Mouse (Mus musculus) adrenal gland, adult 2 months (tissue): Measurements from ENCODE around the gene Rsph14. TPM values are rescaled to one million over a fixed set of nuclear protein-coding genes. Genes with fewer than 3 reads are reported as not detected.

Experiments
- DNase-seq: peaks from one replicate; pipeline ENCODE4 v3.0.0; 2021
- polyA plus RNA-seq: library from polyadenylated mRNA; depleted of rRNA; stranded (reverse); fragments of >200 nt; gene quantifications from 2 replicates; pipeline ENCODE4 v1.2.3, GENCODE M21; 2012; rRNA removed
- total RNA-seq, 2 experiments: library from RNA; stranded (reverse); gene quantifications; 2 replicates each; pipeline ENCODE4 v1.2.3; 2021

Gene Rsph14
- total and polyA plus RNA-seq, 3 experiments: 1.8 TPM; not detected in 2

- no peak for DNase-seq
Observed at GRCm38 (mm10) chr10:74933548-74934190, 98.7 kb downstream of the Rsph14 start.

- no peak for DNase-seq
Observed at GRCm38 (mm10) chr10:74932487-74932886, 99.9 kb downstream of the Rsph14 start.

- no peak for DNase-seq
Observed at GRCm38 (mm10) chr10:74931631-74932030, 100.8 kb downstream of the Rsph14 start.

- no peak for DNase-seq
Observed at GRCm38 (mm10) chr10:74930541-74930940, 101.8 kb downstream of the Rsph14 start.

GRCm38 (mm10) chr10:74929578-74929977, 102.8 kb downstream of the Rsph14 start:
- DNase-seq: no peak

GRCm38 (mm10) chr10:74928276-74928675, 104.1 kb downstream of the Rsph14 start:
- DNase-seq: no peak

GRCm38 (mm10) chr10:74925324-74925723, 107.1 kb downstream of the Rsph14 start:
- DNase-seq: peak; percentile 58

- DNase-seq: no peak
Observed at GRCm38 (mm10) chr10:74924274-74924673, 108.1 kb downstream of the Rsph14 start.

GRCm38 (mm10) chr10:74922763-74923162, 109.6 kb downstream of the Rsph14 start:
- DNase-seq: peak; percentile 89

- DNase-seq: peak; percentile 87
Observed at GRCm38 (mm10) chr10:74921614-74922013, 110.8 kb downstream of the Rsph14 start.

GRCm38 (mm10) chr10:74920853-74921567, 111.4 kb downstream of the Rsph14 start:
- DNase-seq: peak; percentile 67

- DNase-seq: no peak
Observed at GRCm38 (mm10) chr10:74919277-74919676, 113.1 kb downstream of the Rsph14 start.

- DNase-seq: no peak
Observed at GRCm38 (mm10) chr10:74908431-74908830, 124.0 kb downstream of the Rsph14 start.

Other genes with a start within 250 kb of the Rsph14 start
- 1 to 10 TPM; 2.3 to 8.2 TPM for gene Gnaz, start 65.4 kb downstream of the Rsph14 start, total RNA-seq
- gene Gnaz, start 65.4 kb downstream of the Rsph14 start, polyA plus RNA-seq: 2.4 and 7.4 TPM in 2 replicates
- 10 to 100 TPM; 12.9 to 16.3 TPM for gene Rab36, start 4.5 kb upstream of the Rsph14 start, total RNA-seq
- 38.1 and 40.4 TPM in 2 replicates for gene Rab36, start 4.5 kb upstream of the Rsph14 start, polyA plus RNA-seq
- 10 to 100 TPM; 40.2 to 43.2 TPM for gene Bcr, start 28.0 kb upstream of the Rsph14 start, total RNA-seq
- gene Bcr, start 28.0 kb upstream of the Rsph14 start, polyA plus RNA-seq: 20.0 and 20.1 TPM in 2 replicates
- gene Specc1l, start 179.5 kb upstream of the Rsph14 start, total RNA-seq: 10 to 100 TPM; 58.8 to 64.0 TPM
- gene Specc1l, start 179.5 kb upstream of the Rsph14 start, polyA plus RNA-seq: 24.3 and 27.8 TPM in 2 replicates